ENCODE assay signal across 8 mouse cellular contexts in the genomic region with DNA sequence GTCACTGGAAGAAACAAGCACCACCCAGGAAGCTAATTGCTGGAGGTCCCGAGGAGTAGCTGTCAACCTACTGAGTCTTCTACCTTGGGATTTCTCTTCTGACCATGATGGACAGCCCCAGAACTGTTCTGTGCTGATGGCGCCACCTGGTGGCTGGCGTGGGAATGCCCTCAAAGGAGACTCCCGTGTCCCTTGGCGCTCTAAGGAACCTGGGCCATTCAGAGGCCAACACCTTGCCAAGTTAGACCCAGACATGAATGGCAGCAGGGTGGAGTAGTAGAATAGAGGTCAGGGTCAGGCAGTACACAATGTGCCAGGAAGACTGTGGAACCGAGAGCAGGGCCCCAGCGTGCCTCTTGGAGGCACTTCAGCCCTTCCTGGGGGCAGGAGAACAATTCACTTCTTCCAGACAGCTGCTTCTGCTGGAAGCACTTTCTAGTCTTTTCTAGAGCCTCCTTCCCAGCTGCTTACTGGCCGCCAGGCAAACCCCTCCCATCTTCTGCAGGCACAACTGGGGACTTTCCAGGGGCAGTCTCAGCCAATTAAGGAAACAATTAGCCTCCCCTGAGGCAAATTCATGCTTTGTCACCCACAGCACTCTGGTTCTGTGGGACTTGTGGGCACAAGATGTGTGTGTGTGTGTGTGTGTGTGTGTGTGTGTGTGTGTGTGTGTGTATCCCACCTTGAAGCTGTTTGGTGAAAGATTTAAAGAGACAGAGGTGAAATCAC. TPM values are rescaled to one million over a fixed set of nuclear protein-coding genes. Genes with fewer than 3 reads are reported as not detected.
A peak's percentile ranks its signal among the peaks of the same experiment; 100 is the strongest.
DNase-seq lines count a peak whose midpoint lies in the region; ATAC-seq lines count a peak whose summit lies in the region.

No protein-coding gene starts in this region.

- WGBS in forebrain, embryonic 15.5 days: 2% methylated on average over 8 of the region's 8 CpGs

- no peaks in the 10 kb centered on the region for H3K36me3 ChIP-seq in forebrain, embryonic 15.5 days

- H3K4me1 ChIP-seq in forebrain, embryonic 15.5 days: peaks cover 65% of the 10 kb centered on the region

- peak; percentile 90 for DNase-seq in NIH3T3 (ENCODE audit: low read depth)
- DNase-seq in cerebellum, adult 11-12 months: peak; percentile 76
- DNase-seq in layer of hippocampus, postnatal 10 days (ENCODE audit: low spot score in 2 of 2): peak; percentile 94
- peak; percentile 84 to 92 for DNase-seq in lung, postnatal 4 days
- DNase-seq in skeletal muscle tissue, adult 2 months (ENCODE audit: low read depth, low spot score): peak; percentile 60

- peak; percentile 35; the same call in 1 of the 2 replicates for ATAC-seq in forebrain, embryonic 15.5 days (replicated peaks)
- peak; percentile 28 to 40; a peak in 3 of 4 replicates for ATAC-seq in hematopoietic stem cell, adult 5-6 weeks (replicated peaks in 1 of 2; ENCODE audit: insufficient read depth in 1 of 2, low FRiP score in 2 of 2, low TSS enrichment in 1 of 2, low read depth in 1 of 2, poor library complexity in 2 of 2, severe bottlenecking in 2 of 2)
- ATAC-seq in activated CD4-positive, CD25-positive, alpha-beta regulatory T cell, adult 4 months: no peak

- no peaks in the 10 kb centered on the region for H3K27me3 ChIP-seq in forebrain, embryonic 15.5 days

- no peaks in the 10 kb centered on the region for H3K9me3 ChIP-seq in forebrain, embryonic 15.5 days

- H3K4me3 ChIP-seq in forebrain, embryonic 15.5 days: no peak overlapping the region

- no peak overlapping the region for H3K9ac ChIP-seq in forebrain, embryonic 15.5 days (replicated peaks)

- peak overlapping the region; percentile 20; the same call in 1 of the 2 replicates for H3K27ac ChIP-seq in forebrain, embryonic 15.5 days (replicated peaks)

- no peak overlapping the region for H3K4me2 ChIP-seq in forebrain, embryonic 15.5 days (replicated peaks)

RNA-seq across cellular contexts. Expression of a gene that starts 4.8 kb away (rescaled TPM):
- polyA plus RNA-seq in forebrain, embryonic 15.5 days (2015; fragmentation: Nextera tagmentation; extraction: Ambion mirVana): 1.6 and 1.8 TPM in 2 replicates
- total RNA-seq in hematopoietic stem cell, adult 5-6 weeks (2017): 19.2 and 41.0 TPM in 2 replicates
- total RNA-seq in layer of hippocampus, postnatal 10 days (2021): 1 to 10 TPM; 1.6 to 2.4 TPM
- polyA plus RNA-seq in activated CD4-positive, CD25-positive, alpha-beta regulatory T cell, adult 4 months (2017; shearing (Covaris generic)): under 1 TPM; 0.04 to 0.97 TPM

RNA-seq across cellular contexts. Expression of a gene that starts 50.2 kb away (rescaled TPM):
- polyA plus RNA-seq in forebrain, embryonic 15.5 days (2015; fragmentation: Nextera tagmentation; extraction: Ambion mirVana): 18.2 and 18.7 TPM in 2 replicates
- 113 and 129 TPM in 2 replicates for total RNA-seq in hematopoietic stem cell, adult 5-6 weeks (2017)
- total RNA-seq in layer of hippocampus, postnatal 10 days (2021): 100 to 1,000 TPM; 139 to 153 TPM
- 10 to 100 TPM; 12.2 to 16.0 TPM for polyA plus RNA-seq in activated CD4-positive, CD25-positive, alpha-beta regulatory T cell, adult 4 months (2017; shearing (Covaris generic))

RNA-seq across cellular contexts. Expression of a gene that starts 51.4 kb away (rescaled TPM):
- polyA plus RNA-seq in forebrain, embryonic 15.5 days (2015; fragmentation: Nextera tagmentation; extraction: Ambion mirVana): 31.3 and 35.9 TPM in 2 replicates
- total RNA-seq in hematopoietic stem cell, adult 5-6 weeks (2017): 39.3 and 65.1 TPM in 2 replicates
- total RNA-seq in layer of hippocampus, postnatal 10 days (2021): 10 to 100 TPM; 11.6 to 12.0 TPM
- 10 to 100 TPM; 79.0 to 82.8 TPM for polyA plus RNA-seq in activated CD4-positive, CD25-positive, alpha-beta regulatory T cell, adult 4 months (2017; shearing (Covaris generic))
